Mouse (Mus musculus) megakaryocyte, adult 5-6 weeks (primary cell): Measurements from ENCODE around the gene Arhgap44. TPM values are rescaled to one million over a fixed set of nuclear protein-coding genes. Genes with fewer than 3 reads are reported as not detected.

Experiments used
- ATAC-seq: 2 replicates; pipeline ENCODE4 v1.8.0; 2016; ENCODE audit warnings: mild to moderate bottlenecking, inconsistent platforms; ENCODE audit not compliant: poor library complexity, severe bottlenecking
- total RNA-seq, 2 experiments: library from RNA; stranded (forward) in 1 of 2; stranded (reverse) in 1 of 2; fragments of 153-499, 151-499 nt in 1 of 2; fragments of 221-1000, 200-1000 nt in 1 of 2; gene quantifications; 2 replicates each; pipeline versions ENCODE4 v1.2.3 to v1.2.4; 2015 to 2017

Arhgap44 gene
- not detected in 2 replicates for total RNA-seq (2015)
- not detected in 2 replicates for total RNA-seq (2017)

GRCm38 (mm10) chr11:65162767-65163120 is at the start of gene Arhgap44:
TSS of gene Arhgap44 (minus strand) at chr11:65162961.
- no peak for ATAC-seq

- ATAC-seq, result no peak
Observed at GRCm38 (mm10) chr11:65211701-65212100, 48.9 kb upstream of the Arhgap44 start.

GRCm38 (mm10) chr11:65209441-65209840 is 46.7 kb upstream of the Arhgap44 start:
- ATAC-seq, result no peak

GRCm38 (mm10) chr11:65205306-65205705 is 42.5 kb upstream of the Arhgap44 start:
- ATAC-seq, result no peak

- ATAC-seq, result no peak
Observed at GRCm38 (mm10) chr11:65204651-65205050, 41.9 kb upstream of the Arhgap44 start.

- ATAC-seq, result no peak
Observed at GRCm38 (mm10) chr11:65203020-65203419, 40.3 kb upstream of the Arhgap44 start.

GRCm38 (mm10) chr11:65202236-65202635 is 39.5 kb upstream of the Arhgap44 start:
- no peak for ATAC-seq

GRCm38 (mm10) chr11:65198026-65198425 is 35.3 kb upstream of the Arhgap44 start:
- ATAC-seq, result no peak

- ATAC-seq, result no peak
Observed at GRCm38 (mm10) chr11:65197280-65197679, 34.5 kb upstream of the Arhgap44 start.

- no peak for ATAC-seq
Observed at GRCm38 (mm10) chr11:65186974-65187373, 24.2 kb upstream of the Arhgap44 start.

GRCm38 (mm10) chr11:65185114-65185513 is 22.4 kb upstream of the Arhgap44 start:
- ATAC-seq, result no peak

- ATAC-seq, result no peak
Observed at GRCm38 (mm10) chr11:65170121-65170750, 7.5 kb upstream of the Arhgap44 start.

- ATAC-seq, result no peak
Observed at GRCm38 (mm10) chr11:65161881-65162766, 637 bp downstream of the Arhgap44 start.

GRCm38 (mm10) chr11:65160991-65161880 is 1.5 kb downstream of the Arhgap44 start:
- no peak for ATAC-seq

GRCm38 (mm10) chr11:65159791-65160190 is 3.0 kb downstream of the Arhgap44 start, which contains the start of gene 1700086D15Rik:
TSS of gene 1700086D15Rik (minus strand) at chr11:65159891.
- ATAC-seq, result no peak

- ATAC-seq, result no peak
Observed at GRCm38 (mm10) chr11:65158658-65158990, 4.1 kb downstream of the Arhgap44 start.

GRCm38 (mm10) chr11:65157966-65158657 is 4.6 kb downstream of the Arhgap44 start:
- ATAC-seq, result no peak

GRCm38 (mm10) chr11:65153006-65153405 is 9.8 kb downstream of the Arhgap44 start:
- no peak for ATAC-seq

GRCm38 (mm10) chr11:65148441-65148840 is 14.3 kb downstream of the Arhgap44 start:
- ATAC-seq, result no peak

GRCm38 (mm10) chr11:65142838-65143417 is 19.8 kb downstream of the Arhgap44 start:
- ATAC-seq, result no peak
